ENCODE assay signal across 12 mouse cellular contexts in genomic region chr15:10075391-10076060, GRCm38 (mm10).
A peak's percentile ranks its signal among the peaks of the same experiment; 100 is the strongest.
DNase-seq lines count a peak whose midpoint lies in the region; ATAC-seq lines count a peak whose summit lies in the region.
"Had no signal": no experiment of that assay in that cellular context is flagged by ENCODE, and none has a peak within 500 bp of the region (broad histone marks: within the 10 kb centered on the region; RNA-seq: fewer than 3 reads in every experiment).

No protein-coding gene starts in this region.

- peak; percentile 77 to 84 for DNase-seq in cerebellum, postnatal 10 days
- no peak for DNase-seq in cerebellum, adult 9-11 months
- DNase-seq in A20 (ENCODE audit: low read depth, low spot score): peak; percentile 55
- peak; percentile 27 for DNase-seq in embryonic facial prominence, embryonic 10.5 days (ENCODE audit: low spot score)
- DNase-seq in adrenal gland, adult (ENCODE audit: inconsistent age in 2 of 2, low spot score in 1 of 2): no peak
- DNase-seq in urinary bladder, postnatal 36 days (ENCODE audit: low spot score in 2 of 2): no peak
- DNase-seq: adrenal gland, postnatal 25 days; kidney, adult 2 months had no signal

- H3K4me1 ChIP-seq in embryonic facial prominence, embryonic 10.5 days: peaks cover 8% of the 10 kb centered on the region
- H3K4me1 ChIP-seq: liver, embryonic 12.5 days had no signal

- no peak overlapping the region for H3K4me3 ChIP-seq in embryonic facial prominence, embryonic 10.5 days
- H3K4me3 ChIP-seq: liver, embryonic 12.5 days had no signal

- peak; percentile 39 for ATAC-seq in inflammation-experienced regulatory T-cells, adult 6 months
- no peak for ATAC-seq in erythroid progenitor cell, adult 5-6 weeks (replicated peaks; ENCODE audit: low FRiP score, poor library complexity, severe bottlenecking)
- ATAC-seq: liver, embryonic 12.5 days had no signal

- no peaks in the 10 kb centered on the region for H3K9me3 ChIP-seq in embryonic facial prominence, embryonic 10.5 days
- H3K9me3 ChIP-seq: liver, embryonic 12.5 days had no signal

- WGBS in embryonic facial prominence, embryonic 10.5 days: 48% methylated on average over 10 of the region's 10 CpGs

- H3K27ac ChIP-seq in embryonic facial prominence, embryonic 10.5 days (replicated peaks): no peak overlapping the region
- H3K27ac ChIP-seq: liver, embryonic 12.5 days; macrophage had no signal

- H3K27me3 ChIP-seq in embryonic facial prominence, embryonic 10.5 days (replicated peaks; ENCODE audit: low read depth, poor library complexity, severe bottlenecking): no peaks in the 10 kb centered on the region
- H3K27me3 ChIP-seq: liver, embryonic 12.5 days had no signal

- H3K36me3 ChIP-seq in embryonic facial prominence, embryonic 10.5 days (replicated peaks): no peaks in the 10 kb centered on the region
- H3K36me3 ChIP-seq: liver, embryonic 12.5 days had no signal

Comparison
In these comparisons a context has a peak if more than half of its experiments do, and no peak if none do; other contexts are left out.
1. DNase-seq: peak in cerebellum, postnatal 10 days (2 of 2), A20 (single experiment) and embryonic facial prominence, embryonic 10.5 days (single experiment); none in cerebellum, adult 9-11 months (single experiment), adrenal gland, adult (0 of 2) and urinary bladder, postnatal 36 days (0 of 2).